In genomic region chr12:85201830-85202147, GRCm38 (mm10) we compare ENCODE assay signal across 11 mouse cellular contexts. TPM values are rescaled to one million over a fixed set of nuclear protein-coding genes. Genes with fewer than 3 reads are reported as not detected.
DNase-seq lines count a peak whose midpoint lies in the region; ATAC-seq lines count a peak whose summit lies in the region.
"Had no signal": no experiment of that assay in that cellular context is flagged by ENCODE, and none has a peak within 500 bp of the region (broad histone marks: within the 10 kb centered on the region; RNA-seq: fewer than 3 reads in every experiment).

No protein-coding gene starts in this region.

- H3K4me3 ChIP-seq in kidney, embryonic 15.5 days (replicated peaks) = no peak overlapping the region
- H3K4me3 ChIP-seq in forebrain, embryonic 16.5 days (replicated peaks; ENCODE audit: low read length) = no peak overlapping the region
- no peak overlapping the region for H3K4me3 ChIP-seq in midbrain, embryonic 12.5 days
- H3K4me3 ChIP-seq: left cerebral cortex, adult 2 months had no signal

- H3K9me3 ChIP-seq in kidney, embryonic 15.5 days (replicated peaks) = no peaks in the 10 kb centered on the region
- no peaks in the 10 kb centered on the region for H3K9me3 ChIP-seq in forebrain, embryonic 16.5 days (ENCODE audit: control insufficient read depth, low read length)
- H3K9me3 ChIP-seq in midbrain, embryonic 12.5 days = no peaks in the 10 kb centered on the region

- H3K4me2 ChIP-seq in kidney, embryonic 15.5 days = no peak overlapping the region
- no peak overlapping the region for H3K4me2 ChIP-seq in forebrain, embryonic 16.5 days (ENCODE audit: low read length)
- no peak overlapping the region for H3K4me2 ChIP-seq in midbrain, embryonic 12.5 days (replicated peaks)

- H3K4me1 ChIP-seq in kidney, embryonic 15.5 days = peaks cover 43% of the 10 kb centered on the region
- H3K4me1 ChIP-seq in forebrain, embryonic 16.5 days (replicated peaks; ENCODE audit: control insufficient read depth, insufficient read depth, low read length) = peaks cover 7% of the 10 kb centered on the region
- H3K4me1 ChIP-seq in midbrain, embryonic 12.5 days = peaks cover 16% of the 10 kb centered on the region

- H3K27ac ChIP-seq in kidney, embryonic 15.5 days = peak overlapping the region; percentile 73
- no peak overlapping the region for H3K27ac ChIP-seq in forebrain, embryonic 16.5 days (ENCODE audit: low read length)
- H3K27ac ChIP-seq in midbrain, embryonic 12.5 days (replicated peaks) = peak overlapping the region; percentile 63; the same call in 1 of the 2 replicates
- H3K27ac ChIP-seq: left cerebral cortex, adult 2 months had no signal

- no peak overlapping the region for H3K9ac ChIP-seq in kidney, embryonic 15.5 days
- H3K9ac ChIP-seq in forebrain, embryonic 16.5 days (replicated peaks; ENCODE audit: low read depth, low read length) = no peak overlapping the region
- H3K9ac ChIP-seq in midbrain, embryonic 12.5 days (replicated peaks) = no peak overlapping the region

- no peaks in the 10 kb centered on the region for H3K36me3 ChIP-seq in kidney, embryonic 15.5 days
- H3K36me3 ChIP-seq in forebrain, embryonic 16.5 days (ENCODE audit: control insufficient read depth, insufficient read depth) = no peaks in the 10 kb centered on the region
- H3K36me3 ChIP-seq in midbrain, embryonic 12.5 days = no peaks in the 10 kb centered on the region

- no peak for DNase-seq in kidney, postnatal 4 days
- no peak for DNase-seq in retina, embryonic 14.5 days (ENCODE audit: low spot score)
- no peak for DNase-seq in layer of hippocampus, postnatal 25 days (ENCODE audit: extremely low spot score in 1 of 2, low spot score in 1 of 2)
- no peak for DNase-seq in spleen, postnatal 14 days (ENCODE audit: low spot score in 2 of 2)
- DNase-seq: lung, adult 2 months; thymus, postnatal 36 days had no signal

- H3K27me3 ChIP-seq in kidney, embryonic 15.5 days = no peaks in the 10 kb centered on the region
- H3K27me3 ChIP-seq in forebrain, embryonic 16.5 days (replicated peaks; ENCODE audit: control insufficient read depth, insufficient read depth, low read length) = no peaks in the 10 kb centered on the region
- H3K27me3 ChIP-seq in midbrain, embryonic 12.5 days = peaks cover 8% of the 10 kb centered on the region

- no peak for ATAC-seq in kidney, embryonic 15.5 days (replicated peaks; ENCODE audit: low FRiP score)
- ATAC-seq in common myeloid progenitor, adult 5-6 weeks (replicated peaks; ENCODE audit: low read depth, poor library complexity, severe bottlenecking) = 0 out of 2 replicates have a peak, but pooled peaks have one; percentile 15
- peak; percentile 23; the same call in 1 of the 2 replicates for ATAC-seq in forebrain, embryonic 16.5 days
- ATAC-seq in midbrain, embryonic 12.5 days (ENCODE audit: low FRiP score, low read depth) = no peak

- 86% methylated on average over 2 of the region's 2 CpGs for WGBS in kidney, embryonic 15.5 days
- 77% methylated on average over 2 of the region's 2 CpGs for WGBS in forebrain, embryonic 16.5 days
- WGBS in midbrain, embryonic 12.5 days = 57% methylated on average over 2 of the region's 2 CpGs

RNA-seq across cellular contexts. Expression of gene Eif2b2, which starts 17.5 kb away (rescaled TPM):
- polyA plus RNA-seq in kidney, embryonic 15.5 days (2015; fragmentation: Nextera tagmentation; extraction: Ambion mirVana) = 98.7 and 105 TPM in 2 replicates
- 82.3 and 89.5 TPM in 2 replicates for total RNA-seq in common myeloid progenitor, adult 5-6 weeks (2017)
- 76.9 and 86.3 TPM in 2 replicates for polyA plus RNA-seq in forebrain, embryonic 16.5 days (2015; fragmentation: Nextera tagmentation; extraction: Ambion mirVana)
- 85.7 and 86.6 TPM in 2 replicates for polyA plus RNA-seq in midbrain, embryonic 12.5 days (2016; fragmentation: Nextera tagmentation; extraction: Ambion mirVana)
- total RNA-seq in layer of hippocampus, postnatal 25 days (2021) = 10 to 100 TPM; 59.7 to 60.0 TPM

RNA-seq across cellular contexts. Expression of gene Pgf, which starts 24.2 kb away (rescaled TPM):
- polyA plus RNA-seq in kidney, embryonic 15.5 days (2015; fragmentation: Nextera tagmentation; extraction: Ambion mirVana) = 15.9 and 18.8 TPM in 2 replicates
- not detected in 2 replicates for total RNA-seq in common myeloid progenitor, adult 5-6 weeks (2017)
- polyA plus RNA-seq in forebrain, embryonic 16.5 days (2015; fragmentation: Nextera tagmentation; extraction: Ambion mirVana) = 5.5 and 7.2 TPM in 2 replicates
- polyA plus RNA-seq in midbrain, embryonic 12.5 days (2016; fragmentation: Nextera tagmentation; extraction: Ambion mirVana) = 5.7 and 6.2 TPM in 2 replicates
- total RNA-seq in layer of hippocampus, postnatal 25 days (2021) = 1 to 10 TPM; 5.4 TPM

RNA-seq across cellular contexts. Expression of gene Rps6kl1, which starts 50.7 kb away (rescaled TPM):
- polyA plus RNA-seq in kidney, embryonic 15.5 days (2015; fragmentation: Nextera tagmentation; extraction: Ambion mirVana) = 1.0 and 1.4 TPM in 2 replicates
- 0.15 TPM in 1 of 2 replicates, not detected in the other for total RNA-seq in common myeloid progenitor, adult 5-6 weeks (2017)
- 23.7 and 30.8 TPM in 2 replicates for polyA plus RNA-seq in forebrain, embryonic 16.5 days (2015; fragmentation: Nextera tagmentation; extraction: Ambion mirVana)
- 5.4 and 6.1 TPM in 2 replicates for polyA plus RNA-seq in midbrain, embryonic 12.5 days (2016; fragmentation: Nextera tagmentation; extraction: Ambion mirVana)
- total RNA-seq in layer of hippocampus, postnatal 25 days (2021) = 10 to 100 TPM; 39.9 to 40.7 TPM

Comparison
In these comparisons a context has a peak if more than half of its experiments do, and no peak if none do; other contexts are left out.
1. ATAC-seq: peak in common myeloid progenitor, adult 5-6 weeks (single experiment) and forebrain, embryonic 16.5 days (single experiment); none in kidney, embryonic 15.5 days (single experiment) and midbrain, embryonic 12.5 days (single experiment).